Mouse (Mus musculus) cortical plate, adult 2 months (tissue): ENCODE measurements around the gene Cacna2d3.

ENCODE experiments used
- CTCF ChIP-seq: fragments of 200-500 bp; IDR thresholded peaks from 2 replicates; pipeline ENCODE4 v1.5.1; 2011; ENCODE audit warnings: mild to moderate bottlenecking, control low read depth, low read length; ENCODE audit not compliant: insufficient read depth; ENCODE audit errors: extremely low read depth
- POLR2A ChIP-seq: fragments of 200-500 bp; IDR thresholded peaks from 2 replicates; pipeline ENCODE4 v1.6.1; 2011; ENCODE audit warnings: mild to moderate bottlenecking, low read length, control low read depth; ENCODE audit not compliant: insufficient read depth; ENCODE audit errors: extremely low read depth

- TF ChIP-seq POLR2A (no peak), CTCF (no peak)
Observed at GRCm38 (mm10) chr14:29061491-29061890, 660.2 kb downstream of the Cacna2d3 start.
